Mouse (Mus musculus): Measurements from ENCODE around the gene Pacsin3. TPM values are rescaled to one million over a fixed set of nuclear protein-coding genes. Genes with fewer than 3 reads are reported as not detected.

Gene Pacsin3
- polyA plus RNA-seq, 2 experiments, result 8.8 to 11.2 TPM

- DNase-seq (ENCODE audit: low read depth in 3 of 3, low spot score in 3 of 3) (no peak), ATAC-seq (ENCODE audit: insufficient read depth) (no peak)
- no peaks in the 10 kb centered on the region for H3K9me3 ChIP-seq (ENCODE audit: control insufficient read depth, low read length)
- H3K9ac ChIP-seq (replicated peaks), result no peak overlapping the region
- H3K27ac ChIP-seq, result no peak overlapping the region
- no peak overlapping the region for H3K4me2 ChIP-seq (ENCODE audit: low read depth)
- 0 out of 2 replicates have a peak, but pooled peaks have one; percentile 25 for TF ChIP-seq CTCF (IDR thresholded peaks at IDR 0.05; ENCODE audit: low read depth)
- no peak for TF ChIP-seq EP300 (IDR thresholded peaks at IDR 0.05; ENCODE audit: low read depth)
- WGBS (ENCODE audit: insufficient replicate concordance), result 46% methylated on average over 2 of the region's 2 CpGs
- no peak overlapping the region for H3K4me3 ChIP-seq (ENCODE audit: insufficient read depth in 1 of 2, low read depth in 2 of 2, low read length in 2 of 2)
- H3K27me3 ChIP-seq (ENCODE audit: control insufficient read depth, insufficient read depth, low read length), result no peaks in the 10 kb centered on the region
- no peaks in the 10 kb centered on the region for H3K36me3 ChIP-seq (replicated peaks; ENCODE audit: control insufficient read depth, insufficient read depth, low read depth)
- no peaks in the 10 kb centered on the region for H3K4me1 ChIP-seq (replicated peaks; ENCODE audit: control insufficient read depth in 2 of 2, insufficient read depth in 2 of 2, low read length in 1 of 2)
These were observed 46.1 kb downstream of the Pacsin3 start for GRCm38 (mm10) chr2:91301836-91302235.

- no peaks in the 10 kb centered on the region for H3K9me3 ChIP-seq (ENCODE audit: control insufficient read depth, low read length)
- H3K27ac ChIP-seq, result no peak overlapping the region
- ATAC-seq (ENCODE audit: insufficient read depth) (no peak), DNase-seq (ENCODE audit: low read depth in 3 of 3, low spot score in 3 of 3) (no peak)
- H3K4me1 ChIP-seq (replicated peaks; ENCODE audit: control insufficient read depth in 2 of 2, insufficient read depth in 2 of 2, low read length in 1 of 2), result no peaks in the 10 kb centered on the region
- no peaks in the 10 kb centered on the region for H3K36me3 ChIP-seq (replicated peaks; ENCODE audit: control insufficient read depth, insufficient read depth, low read depth)
- no peaks in the 10 kb centered on the region for H3K27me3 ChIP-seq (ENCODE audit: control insufficient read depth, insufficient read depth, low read length)
- no peak overlapping the region for H3K4me2 ChIP-seq (ENCODE audit: low read depth)
- no peak overlapping the region for H3K4me3 ChIP-seq (ENCODE audit: insufficient read depth in 1 of 2, low read depth in 2 of 2, low read length in 2 of 2)
- 59% methylated on average over 3 of the region's 3 CpGs for WGBS (ENCODE audit: insufficient replicate concordance)
- TF ChIP-seq EP300 (IDR thresholded peaks at IDR 0.05; ENCODE audit: low read depth), result no peak
- TF ChIP-seq CTCF (IDR thresholded peaks at IDR 0.05; ENCODE audit: low read depth), result no peak
- no peak overlapping the region for H3K9ac ChIP-seq (replicated peaks)
These were observed 47.1 kb downstream of the Pacsin3 start for GRCm38 (mm10) chr2:91302845-91303244.

GRCm38 (mm10) chr2:91305926-91306325, 50.2 kb downstream of the Pacsin3 start:
- Histone ChIP-seq H3K4me3 (ENCODE audit: insufficient read depth in 1 of 2, low read depth in 2 of 2, low read length in 2 of 2) (no peak overlapping the region), H3K4me1 (replicated peaks; ENCODE audit: control insufficient read depth in 2 of 2, insufficient read depth in 2 of 2, low read length in 1 of 2) (no peaks in the 10 kb centered on the region), H3K36me3 (replicated peaks; ENCODE audit: control insufficient read depth, insufficient read depth, low read depth) (no peaks in the 10 kb centered on the region), H3K4me2 (ENCODE audit: low read depth) (no peak overlapping the region), H3K9ac (replicated peaks) (no peak overlapping the region), H3K27ac (no peak overlapping the region), H3K9me3 (ENCODE audit: control insufficient read depth, low read length) (no peaks in the 10 kb centered on the region), H3K27me3 (ENCODE audit: control insufficient read depth, insufficient read depth, low read length) (no peaks in the 10 kb centered on the region)
- ATAC-seq (ENCODE audit: insufficient read depth) (no peak), DNase-seq (ENCODE audit: low read depth in 3 of 3, low spot score in 3 of 3) (no peak)
- TF ChIP-seq CTCF (IDR thresholded peaks at IDR 0.05; ENCODE audit: low read depth) (no peak), EP300 (IDR thresholded peaks at IDR 0.05; ENCODE audit: low read depth) (no peak)
- WGBS (ENCODE audit: insufficient replicate concordance), result 70% methylated on average over 9 of the region's 9 CpGs

- H3K27me3 ChIP-seq (ENCODE audit: control insufficient read depth, insufficient read depth, low read length), result no peaks in the 10 kb centered on the region
- ATAC-seq (ENCODE audit: insufficient read depth) (no peak), DNase-seq (ENCODE audit: low read depth in 3 of 3, low spot score in 3 of 3) (no peak)
- no peak overlapping the region for H3K4me3 ChIP-seq (ENCODE audit: insufficient read depth in 1 of 2, low read depth in 2 of 2, low read length in 2 of 2)
- TF ChIP-seq EP300 (IDR thresholded peaks at IDR 0.05; ENCODE audit: low read depth) (no peak), CTCF (IDR thresholded peaks at IDR 0.05; ENCODE audit: low read depth) (no peak)
- no peak overlapping the region for H3K27ac ChIP-seq
- no peak overlapping the region for H3K4me2 ChIP-seq (ENCODE audit: low read depth)
- no peaks in the 10 kb centered on the region for H3K4me1 ChIP-seq (replicated peaks; ENCODE audit: control insufficient read depth in 2 of 2, insufficient read depth in 2 of 2, low read length in 1 of 2)
- no peaks in the 10 kb centered on the region for H3K36me3 ChIP-seq (replicated peaks; ENCODE audit: control insufficient read depth, insufficient read depth, low read depth)
- no peaks in the 10 kb centered on the region for H3K9me3 ChIP-seq (ENCODE audit: control insufficient read depth, low read length)
- no peak overlapping the region for H3K9ac ChIP-seq (replicated peaks)
These were observed 50.8 kb downstream of the Pacsin3 start for GRCm38 (mm10) chr2:91306589-91306988.

- no peak for DNase-seq (ENCODE audit: low read depth in 3 of 3, low spot score in 3 of 3)
- no peak overlapping the region for H3K27ac ChIP-seq
- no peak for ATAC-seq (ENCODE audit: insufficient read depth)
- TF ChIP-seq EP300 (IDR thresholded peaks at IDR 0.05; ENCODE audit: low read depth), result no peak
- no peak for TF ChIP-seq CTCF (IDR thresholded peaks at IDR 0.05; ENCODE audit: low read depth)
- no peak overlapping the region for H3K4me2 ChIP-seq (ENCODE audit: low read depth)
- 32% methylated on average over 5 of the region's 5 CpGs for WGBS (ENCODE audit: insufficient replicate concordance)
- H3K4me3 ChIP-seq (ENCODE audit: insufficient read depth in 1 of 2, low read depth in 2 of 2, low read length in 2 of 2), result no peak overlapping the region
- no peaks in the 10 kb centered on the region for H3K9me3 ChIP-seq (ENCODE audit: control insufficient read depth, low read length)
- no peaks in the 10 kb centered on the region for H3K27me3 ChIP-seq (ENCODE audit: control insufficient read depth, insufficient read depth, low read length)
- H3K4me1 ChIP-seq (replicated peaks; ENCODE audit: control insufficient read depth in 2 of 2, insufficient read depth in 2 of 2, low read length in 1 of 2), result no peaks in the 10 kb centered on the region; a peak in 1 of 4 replicates
- H3K36me3 ChIP-seq (replicated peaks; ENCODE audit: control insufficient read depth, insufficient read depth, low read depth), result no peaks in the 10 kb centered on the region
- H3K9ac ChIP-seq (replicated peaks), result no peak overlapping the region
These were observed 52.9 kb downstream of the Pacsin3 start for GRCm38 (mm10) chr2:91308680-91309079.
